Mouse (Mus musculus) layer of hippocampus, postnatal 14 days (tissue): Measurements from ENCODE around the gene Klk1b8. TPM values are rescaled to one million over a fixed set of nuclear protein-coding genes. Genes with fewer than 3 reads are reported as not detected.
"Not testable (repeated sequence)": the region's sequence is repeated elsewhere in the genome, so short reads cannot be mapped to it uniquely, and the experiment has no call there.

Experiments
- DNase-seq, 2 experiments: peaks; one replicate each; pipeline ENCODE4 v3.0.0; 2021 to 2022; ENCODE audit warnings: low spot score in 2 of 2, mixed read lengths in 1 of 2
- total RNA-seq, 2 experiments: library from RNA; stranded (reverse); gene quantifications; 2 replicates each; pipeline ENCODE4 v1.2.3; 2021

Klk1b8 gene
- total RNA-seq, 2 experiments from 2014 or later, result not detected

DNA sequence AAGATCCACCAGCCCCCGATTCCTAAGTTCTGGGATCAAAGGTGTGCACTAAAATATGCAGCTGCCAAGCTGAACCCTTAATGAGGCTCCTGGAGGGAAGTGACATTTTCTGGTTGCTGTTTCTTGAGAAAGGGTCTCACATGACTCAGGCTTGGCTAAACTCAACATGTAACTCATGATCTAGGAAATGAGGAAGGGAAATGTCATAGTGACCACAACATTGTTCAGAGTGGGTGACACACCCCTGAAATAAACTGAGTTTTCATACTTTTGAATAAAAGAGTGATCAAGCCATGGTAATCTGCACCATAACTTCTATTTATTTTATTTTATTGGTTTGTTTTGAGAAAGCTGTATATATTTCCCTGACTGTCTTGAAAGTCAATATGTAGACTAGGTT, 44.4 kb downstream of the Klk1b8 start:
- DNase-seq, result not testable (repeated sequence)

DNA sequence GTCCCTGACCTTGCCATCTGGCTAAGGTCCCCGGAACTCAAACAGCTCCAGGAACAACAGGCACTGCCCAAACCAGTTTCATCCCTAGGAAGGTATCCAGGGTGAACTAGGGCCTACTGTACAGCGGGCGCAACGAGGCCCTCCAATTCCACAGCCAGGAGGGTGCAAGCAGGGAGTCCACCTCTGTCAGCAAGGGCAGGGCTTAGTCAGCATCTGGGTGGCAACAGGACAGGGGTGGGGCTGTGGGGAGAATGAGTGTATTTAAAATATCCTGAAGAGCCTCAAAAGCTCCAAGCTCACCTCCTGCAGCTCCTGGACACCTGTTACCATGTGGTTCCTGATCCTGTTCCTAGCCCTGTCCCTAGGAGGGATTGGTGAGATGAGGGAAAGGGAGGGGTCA, 45.1 kb downstream of the Klk1b8 start, which contains the start of gene Klk1b11:
Klk1b11 (plus strand) TSS at position 301 of the 400 bp plus-strand sequence.
- DNase-seq, result not testable (repeated sequence)

Other genes with a start within 250 kb of the Klk1b8 start
- gene Klk13, start 238.1 kb upstream of the Klk1b8 start, total RNA-seq, result not detected
- gene Klk12, start 181.8 kb upstream of the Klk1b8 start, total RNA-seq, result not detected
- not detected for gene Klk11, start 176.1 kb upstream of the Klk1b8 start, total RNA-seq
- gene Klk10, start 169.6 kb upstream of the Klk1b8 start, total RNA-seq, result under 1 TPM; 0.55 to 0.93 TPM
- under 1 TPM in 1 of 2 experiments, not detected in 1; 0.43 TPM for gene Klk9, start 158.8 kb upstream of the Klk1b8 start, total RNA-seq
- 10 to 100 TPM; 25.3 to 25.9 TPM for gene Klk8, start 153.1 kb upstream of the Klk1b8 start, total RNA-seq
- under 1 TPM; 0.35 to 0.45 TPM for gene Klk7, start 139.4 kb upstream of the Klk1b8 start, total RNA-seq
- gene Klk6, start 126.2 kb upstream of the Klk1b8 start, total RNA-seq, result not detected
- gene Klk5, start 108.7 kb upstream of the Klk1b8 start, total RNA-seq, result not detected
- gene Klk4, start 69.5 kb upstream of the Klk1b8 start, total RNA-seq, result not detected
- not detected for gene Klk15, start 16.9 kb upstream of the Klk1b8 start, total RNA-seq
- not detected for gene Klk1b1, start 16.1 kb downstream of the Klk1b8 start, total RNA-seq
- not detected for gene Klk1b9, start 25.4 kb downstream of the Klk1b8 start, total RNA-seq
- gene Klk1b11, start 45.2 kb downstream of the Klk1b8 start, total RNA-seq, result not detected
- not detected for gene Klk1b26, start 61.5 kb downstream of the Klk1b8 start, total RNA-seq
- not detected for gene Klk1b27, start 101.6 kb downstream of the Klk1b8 start, total RNA-seq
- not detected for gene Klk1b21, start 151.7 kb downstream of the Klk1b8 start, total RNA-seq
- not detected for gene Klk1b22, start 162.0 kb downstream of the Klk1b8 start, total RNA-seq
- gene Klk1b16, start 186.1 kb downstream of the Klk1b8 start, total RNA-seq, result not detected
- gene Klk1b24, start 237.6 kb downstream of the Klk1b8 start, total RNA-seq, result not detected
- not detected for gene Klk1b3, start 247.5 kb downstream of the Klk1b8 start, total RNA-seq